Comparison of ENCODE assay signal across 13 mouse cellular contexts in the genomic region with DNA sequence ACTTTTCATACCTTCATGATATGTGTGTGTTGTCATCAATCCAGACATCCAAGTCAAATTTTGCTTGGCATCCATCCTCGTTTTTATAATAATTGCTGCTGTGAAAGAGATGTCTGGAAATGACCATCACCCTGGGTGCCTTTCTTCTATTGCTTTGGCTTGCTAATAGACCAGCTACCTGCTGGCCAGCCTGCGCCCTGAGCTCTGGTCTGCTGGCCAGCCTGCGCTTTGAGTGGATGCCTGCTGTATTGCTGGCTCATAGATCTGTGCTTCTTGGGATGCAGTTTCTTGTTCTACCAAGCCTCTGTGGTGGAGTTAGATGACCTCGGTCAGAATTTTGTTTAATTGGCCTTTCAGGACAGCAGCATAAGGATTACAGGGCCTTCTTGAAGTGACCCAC.
"Had no signal": no experiment of that assay in that cellular context is flagged by ENCODE, and none has a peak within 500 bp of the region (broad histone marks: within the 10 kb centered on the region; RNA-seq: fewer than 3 reads in every experiment).

No protein-coding gene starts in this region.

- H3K27ac ChIP-seq: kidney, postnatal 0 days; left cerebral cortex, adult 2 months; liver, embryonic 13.5 days; midbrain, embryonic 13.5 days had no signal

- H3K4me1 ChIP-seq: liver, embryonic 13.5 days; midbrain, embryonic 13.5 days had no signal

- H3K27me3 ChIP-seq: liver, embryonic 13.5 days; midbrain, embryonic 13.5 days had no signal

- H3K4me3 ChIP-seq: left cerebral cortex, adult 2 months; liver, embryonic 13.5 days; midbrain, embryonic 13.5 days; myocyte had no signal

- DNase-seq: kidney, adult 9 months; kidney, postnatal 25 days; layer of hippocampus, postnatal 36 days; liver, embryonic 13.5 days; lung, adult 2 months; lung, postnatal 14 days; lung, postnatal 4 days; thymus, adult 18-20 months; thymus, postnatal 4 days had no signal
